Mouse (Mus musculus): ENCODE measurements around the gene Tmem220. TPM values are rescaled to one million over a fixed set of nuclear protein-coding genes. Genes with fewer than 3 reads are reported as not detected.

Gene Tmem220
- total and polyA plus RNA-seq, 2 experiments, result 6.6 to 9.9 TPM

DNA sequence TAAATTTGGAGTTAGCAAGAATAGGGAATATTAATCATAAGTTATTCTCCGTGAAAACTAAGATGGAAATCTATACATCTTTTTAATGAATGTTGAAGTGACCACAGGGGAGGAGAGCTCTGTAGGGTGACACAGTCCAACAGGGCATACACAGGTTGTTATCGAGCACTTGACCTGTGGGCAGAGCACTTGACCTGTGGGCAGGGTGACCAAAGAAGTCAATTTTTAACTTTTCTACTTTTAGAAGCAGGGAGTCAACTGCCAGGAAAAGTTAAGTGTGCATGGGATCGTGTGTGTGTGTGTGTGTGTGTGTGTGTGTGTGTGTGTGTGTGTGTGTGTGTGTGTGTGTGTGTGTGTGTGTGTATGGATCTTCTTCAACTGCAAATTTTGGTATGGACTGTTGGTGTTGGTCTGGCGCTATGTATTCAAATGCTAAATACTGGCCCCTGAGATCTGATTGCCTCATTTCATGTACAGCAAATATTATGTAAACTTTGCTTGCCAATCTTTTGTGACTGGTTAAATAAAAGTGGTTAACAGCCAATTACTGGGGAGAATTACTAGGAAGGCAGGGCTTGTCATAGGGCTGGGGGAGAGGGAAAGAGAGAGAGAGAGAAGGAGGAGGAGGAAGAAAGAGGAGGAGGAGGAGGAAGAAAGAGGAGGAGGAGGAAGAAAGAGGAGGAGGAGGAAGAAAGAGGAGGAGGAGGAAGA is 10.0 kb downstream of the Tmem220 start:
- Histone ChIP-seq H3K79me2 (ENCODE audit: control insufficient read depth, insufficient read depth, low read length) (no peaks in the 10 kb centered on the region; the same call in 1 of the 2 replicates), H3K36me3 (ENCODE audit: control insufficient read depth, insufficient read depth, low read length) (peaks cover 15% of the 10 kb centered on the region), H3K4me1 (ENCODE audit: control insufficient read depth, insufficient read depth, low read length) (peaks cover 23% of the 10 kb centered on the region), H3K27me3 (ENCODE audit: control insufficient read depth, insufficient read depth, low read length) (no peaks in the 10 kb centered on the region), H3K9ac (ENCODE audit: low read depth, low read length) (peak overlapping the region; percentile 68), H3K27ac (replicated peaks; ENCODE audit: insufficient read depth, low read depth, low read length) (peak overlapping the region; percentile 87), H3K4me3 (ENCODE audit: insufficient read depth, low read depth, low read length) (peak overlapping the region; percentile 34; the same call in 1 of the 2 replicates)
- TF ChIP-seq POLR2A (IDR thresholded peaks at IDR 0.05; ENCODE audit: extremely low read depth, insufficient read depth, low read length) (0 out of 2 replicates have a peak, but pooled peaks have one; percentile 14), CTCF (IDR thresholded peaks at IDR 0.05; ENCODE audit: low read depth, low read length) (no peak)
- DNase-seq (ENCODE audit: extremely low read depth, low read depth, low spot score), result peak; percentile 98
- WGBS, result 19% methylated on average over 4 of the region's 4 CpGs

DNA sequence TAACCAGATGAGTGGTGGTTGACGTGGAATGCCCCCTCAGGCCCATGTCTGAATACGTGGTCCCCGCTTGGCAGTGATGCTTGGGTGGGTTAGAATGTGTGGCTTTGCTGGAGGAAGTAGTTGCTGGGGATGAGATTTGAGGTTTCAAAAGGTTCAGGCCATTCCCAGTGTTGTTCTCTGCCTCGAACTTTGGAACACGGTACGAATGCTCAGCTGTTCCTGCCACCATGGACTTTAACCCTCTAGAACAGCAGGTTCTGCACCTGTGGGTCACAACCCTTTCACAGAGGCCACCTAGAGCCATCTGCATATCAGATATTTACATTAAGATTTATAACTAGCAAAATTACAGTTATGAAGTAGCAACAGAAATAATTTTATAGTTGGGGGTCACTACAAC is 11.3 kb downstream of the Tmem220 start:
- H3K27ac ChIP-seq (replicated peaks; ENCODE audit: insufficient read depth, low read depth, low read length), result peak overlapping the region; percentile 93
- H3K27me3 ChIP-seq (ENCODE audit: control insufficient read depth, insufficient read depth, low read length), result no peaks in the 10 kb centered on the region
- peaks cover 22% of the 10 kb centered on the region for H3K36me3 ChIP-seq (ENCODE audit: control insufficient read depth, insufficient read depth, low read length)
- no peak for TF ChIP-seq POLR2A (IDR thresholded peaks at IDR 0.05; ENCODE audit: extremely low read depth, insufficient read depth, low read length)
- no peak for TF ChIP-seq CTCF (IDR thresholded peaks at IDR 0.05; ENCODE audit: low read depth, low read length)
- H3K79me2 ChIP-seq (ENCODE audit: control insufficient read depth, insufficient read depth, low read length), result no peaks in the 10 kb centered on the region; the same call in 1 of the 2 replicates
- peak overlapping the region; percentile 73 for H3K9ac ChIP-seq (ENCODE audit: low read depth, low read length)
- WGBS, result 33% methylated on average over 6 of the region's 6 CpGs
- peaks cover 19% of the 10 kb centered on the region for H3K4me1 ChIP-seq (ENCODE audit: control insufficient read depth, insufficient read depth, low read length)
- peak; percentile 97 for DNase-seq (ENCODE audit: extremely low read depth, low read depth, low spot score)
- H3K4me3 ChIP-seq (ENCODE audit: insufficient read depth, low read depth, low read length), result peak overlapping the region; percentile 37

DNA sequence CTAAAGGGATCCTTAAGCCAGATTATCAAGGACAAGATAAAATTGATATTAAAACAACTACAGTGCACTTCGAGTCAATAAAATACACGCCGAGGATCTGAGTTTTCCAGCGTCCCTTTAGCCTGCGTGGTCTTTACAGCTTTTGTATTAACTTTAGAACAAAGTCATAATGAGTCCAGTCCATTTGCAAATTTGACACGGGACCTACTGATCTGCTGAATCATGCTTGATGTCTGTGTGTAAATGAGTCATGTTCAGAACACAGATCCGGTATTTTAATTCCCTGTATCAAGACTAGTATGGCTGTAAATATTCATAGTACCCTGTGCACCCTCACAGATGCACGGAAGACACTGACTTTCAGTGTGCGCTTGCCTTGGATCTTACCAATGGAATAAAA is 11.9 kb downstream of the Tmem220 start:
- H3K4me3 ChIP-seq (ENCODE audit: insufficient read depth, low read depth, low read length), result peak overlapping the region; percentile 25; the same call in 1 of the 2 replicates
- no peaks in the 10 kb centered on the region for H3K27me3 ChIP-seq (ENCODE audit: control insufficient read depth, insufficient read depth, low read length)
- TF ChIP-seq POLR2A (IDR thresholded peaks at IDR 0.05; ENCODE audit: extremely low read depth, insufficient read depth, low read length) (no peak), CTCF (IDR thresholded peaks at IDR 0.05; ENCODE audit: low read depth, low read length) (no peak)
- DNase-seq (ENCODE audit: extremely low read depth, low read depth, low spot score), result peak; percentile 60
- H3K36me3 ChIP-seq (ENCODE audit: control insufficient read depth, insufficient read depth, low read length), result peaks cover 29% of the 10 kb centered on the region
- WGBS, result 62% methylated on average over 9 of the region's 9 CpGs
- H3K79me2 ChIP-seq (ENCODE audit: control insufficient read depth, insufficient read depth, low read length), result no peaks in the 10 kb centered on the region; the same call in 1 of the 2 replicates
- H3K9ac ChIP-seq (ENCODE audit: low read depth, low read length), result peak overlapping the region; percentile 46
- peak overlapping the region; percentile 67 for H3K27ac ChIP-seq (replicated peaks; ENCODE audit: insufficient read depth, low read depth, low read length)
- H3K4me1 ChIP-seq (ENCODE audit: control insufficient read depth, insufficient read depth, low read length), result peaks cover 14% of the 10 kb centered on the region

DNA sequence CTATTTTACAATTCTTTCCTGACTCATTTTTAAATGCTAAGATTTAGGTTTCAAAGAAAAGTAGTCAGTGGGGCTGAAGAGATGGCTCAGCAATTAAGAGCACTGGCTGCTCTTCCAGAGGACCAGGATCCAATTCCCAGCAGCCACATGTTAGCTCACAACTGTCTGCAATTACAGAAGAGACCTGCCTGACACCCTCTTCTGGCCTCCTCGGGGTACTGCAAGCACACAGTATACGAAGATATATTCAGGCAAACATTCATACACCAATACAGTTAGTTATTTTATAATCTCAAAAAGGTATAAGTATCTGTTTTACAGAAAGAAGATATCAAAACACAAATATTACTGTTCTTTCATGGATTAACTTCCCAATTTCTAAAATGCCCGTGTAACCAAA is 14.8 kb downstream of the Tmem220 start:
- no peak overlapping the region for H3K4me3 ChIP-seq (ENCODE audit: insufficient read depth, low read depth, low read length)
- no peak overlapping the region for H3K9ac ChIP-seq (ENCODE audit: low read depth, low read length)
- no peaks in the 10 kb centered on the region; the same call in 1 of the 2 replicates for H3K79me2 ChIP-seq (ENCODE audit: control insufficient read depth, insufficient read depth, low read length)
- H3K27me3 ChIP-seq (ENCODE audit: control insufficient read depth, insufficient read depth, low read length), result no peaks in the 10 kb centered on the region
- no peak for TF ChIP-seq POLR2A (IDR thresholded peaks at IDR 0.05; ENCODE audit: extremely low read depth, insufficient read depth, low read length)
- TF ChIP-seq CTCF (IDR thresholded peaks at IDR 0.05; ENCODE audit: low read depth, low read length), result peak; percentile 36; the same call in 1 of the 2 replicates
- no peak overlapping the region for H3K27ac ChIP-seq (replicated peaks; ENCODE audit: insufficient read depth, low read depth, low read length)
- peaks cover 31% of the 10 kb centered on the region for H3K36me3 ChIP-seq (ENCODE audit: control insufficient read depth, insufficient read depth, low read length)
- WGBS, result 92% methylated on average over 3 of the region's 3 CpGs
- H3K4me1 ChIP-seq (ENCODE audit: control insufficient read depth, insufficient read depth, low read length), result peaks cover 12% of the 10 kb centered on the region
- no peak for DNase-seq (ENCODE audit: extremely low read depth, low read depth, low spot score)

DNA sequence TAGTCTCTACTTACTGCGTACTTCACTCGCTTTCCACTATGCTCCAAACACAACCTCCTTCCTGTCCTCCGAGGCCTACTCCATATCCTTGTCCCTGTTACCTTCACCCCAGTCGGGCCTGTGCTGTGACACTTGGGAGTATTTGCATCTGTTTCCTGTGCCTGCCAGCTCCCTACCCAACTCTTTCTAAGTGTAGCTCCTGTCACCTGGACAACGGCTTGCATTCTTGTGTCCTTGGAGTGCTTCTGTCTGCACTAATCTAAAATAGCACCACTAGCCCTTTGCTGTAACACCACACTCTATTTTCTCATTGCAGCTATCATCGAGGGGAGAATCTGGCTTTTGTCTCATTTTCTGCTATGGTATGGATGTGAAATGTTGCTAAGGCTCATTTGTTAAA is 15.5 kb downstream of the Tmem220 start:
- Histone ChIP-seq H3K79me2 (ENCODE audit: control insufficient read depth, insufficient read depth, low read length) (no peaks in the 10 kb centered on the region; the same call in 1 of the 2 replicates), H3K36me3 (ENCODE audit: control insufficient read depth, insufficient read depth, low read length) (peaks cover 31% of the 10 kb centered on the region), H3K4me3 (ENCODE audit: insufficient read depth, low read depth, low read length) (no peak overlapping the region), H3K27ac (replicated peaks; ENCODE audit: insufficient read depth, low read depth, low read length) (no peak overlapping the region), H3K4me1 (ENCODE audit: control insufficient read depth, insufficient read depth, low read length) (peaks cover 12% of the 10 kb centered on the region), H3K27me3 (ENCODE audit: control insufficient read depth, insufficient read depth, low read length) (no peaks in the 10 kb centered on the region), H3K9ac (ENCODE audit: low read depth, low read length) (no peak overlapping the region)
- WGBS, result 95% methylated on average over 6 of the region's 6 CpGs
- no peak for DNase-seq (ENCODE audit: extremely low read depth, low read depth, low spot score)
- TF ChIP-seq POLR2A (IDR thresholded peaks at IDR 0.05; ENCODE audit: extremely low read depth, insufficient read depth, low read length), result no peak
- no peak for TF ChIP-seq CTCF (IDR thresholded peaks at IDR 0.05; ENCODE audit: low read depth, low read length)

DNA sequence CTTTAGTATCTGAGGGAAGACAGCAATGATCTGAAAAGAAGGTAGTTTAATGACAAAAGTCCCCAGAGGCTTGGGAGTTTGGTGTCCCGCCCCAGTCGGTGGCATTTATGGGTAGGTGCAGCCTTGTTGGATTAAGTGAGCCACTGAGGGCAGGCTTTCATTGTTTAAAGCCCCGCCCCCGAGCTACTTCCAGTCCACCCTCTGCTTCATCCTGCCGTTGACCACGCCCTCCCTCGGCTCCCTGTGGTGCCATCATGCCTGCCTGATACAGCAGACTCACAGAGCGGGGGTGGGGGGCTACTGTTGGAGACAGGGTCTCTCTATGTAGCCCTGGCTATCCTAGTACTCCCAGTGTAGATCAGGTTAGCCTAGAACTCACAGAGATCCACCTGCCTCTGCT is 18.1 kb downstream of the Tmem220 start:
- TF ChIP-seq POLR2A (IDR thresholded peaks at IDR 0.05; ENCODE audit: extremely low read depth, insufficient read depth, low read length), result no peak
- no peak for TF ChIP-seq CTCF (IDR thresholded peaks at IDR 0.05; ENCODE audit: low read depth, low read length)
- no peak for DNase-seq (ENCODE audit: extremely low read depth, low read depth, low spot score)
- Histone ChIP-seq H3K27me3 (ENCODE audit: control insufficient read depth, insufficient read depth, low read length) (no peaks in the 10 kb centered on the region), H3K4me3 (ENCODE audit: insufficient read depth, low read depth, low read length) (no peak overlapping the region), H3K9ac (ENCODE audit: low read depth, low read length) (no peak overlapping the region), H3K4me1 (ENCODE audit: control insufficient read depth, insufficient read depth, low read length) (peaks cover 18% of the 10 kb centered on the region), H3K36me3 (ENCODE audit: control insufficient read depth, insufficient read depth, low read length) (peaks cover 28% of the 10 kb centered on the region), H3K79me2 (ENCODE audit: control insufficient read depth, insufficient read depth, low read length) (peaks cover 5% of the 10 kb centered on the region; the same call in 1 of the 2 replicates), H3K27ac (replicated peaks; ENCODE audit: insufficient read depth, low read depth, low read length) (no peak overlapping the region)
- WGBS, result 85% methylated on average over 8 of the region's 8 CpGs
